Mouse (Mus musculus) thymus, adult 18-20 months (tissue): Measurements from ENCODE around the gene Pdcd4.
"Not testable (repeated sequence)": the region's sequence is repeated elsewhere in the genome, so short reads cannot be mapped to it uniquely, and the experiment has no call there.

Experiments
- DNase-seq, 2 experiments: peaks; one replicate each; pipeline ENCODE4 v3.0.0; 2022; ENCODE audit warnings: mixed read lengths in 2 of 2

Pdcd4 gene

DNA sequence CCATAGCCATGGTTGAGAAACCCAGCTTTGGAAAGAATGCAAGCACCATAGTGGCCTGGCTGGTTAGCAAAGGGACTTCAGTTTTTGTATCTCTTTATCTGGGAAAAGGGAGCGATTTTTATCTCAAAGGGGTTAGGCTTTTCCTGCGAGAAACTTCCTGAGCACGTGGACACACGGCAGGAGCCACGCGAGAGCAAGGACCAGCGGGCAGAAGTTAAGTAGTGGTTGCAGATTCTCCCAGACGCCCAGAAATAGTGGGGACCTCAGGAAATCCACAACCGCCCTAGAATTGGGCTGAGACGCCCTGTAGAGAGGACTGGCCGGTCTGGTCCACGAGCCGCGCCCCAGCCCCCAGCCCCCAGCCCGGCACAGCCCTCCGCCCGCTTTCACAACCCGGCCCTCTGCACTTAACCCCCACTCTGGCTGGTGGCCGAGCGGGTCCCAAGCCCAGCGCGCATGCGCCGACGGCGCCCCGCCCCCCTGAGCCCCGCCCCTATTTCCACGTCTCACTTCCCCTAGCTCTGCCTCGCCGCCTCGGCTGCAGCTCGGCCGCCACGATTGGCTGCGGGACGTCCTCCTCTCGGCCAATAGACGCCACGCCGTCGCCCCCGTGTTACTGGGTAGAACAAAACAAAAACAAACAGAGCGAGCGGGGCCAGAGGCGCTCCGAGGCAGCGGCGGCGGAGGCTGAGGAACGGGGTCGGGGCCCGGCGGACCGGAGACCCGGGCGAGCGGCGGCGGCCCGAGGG, 10.9 kb downstream of the Pdcd4 start:
- peak; percentile 97 for DNase-seq

DNA sequence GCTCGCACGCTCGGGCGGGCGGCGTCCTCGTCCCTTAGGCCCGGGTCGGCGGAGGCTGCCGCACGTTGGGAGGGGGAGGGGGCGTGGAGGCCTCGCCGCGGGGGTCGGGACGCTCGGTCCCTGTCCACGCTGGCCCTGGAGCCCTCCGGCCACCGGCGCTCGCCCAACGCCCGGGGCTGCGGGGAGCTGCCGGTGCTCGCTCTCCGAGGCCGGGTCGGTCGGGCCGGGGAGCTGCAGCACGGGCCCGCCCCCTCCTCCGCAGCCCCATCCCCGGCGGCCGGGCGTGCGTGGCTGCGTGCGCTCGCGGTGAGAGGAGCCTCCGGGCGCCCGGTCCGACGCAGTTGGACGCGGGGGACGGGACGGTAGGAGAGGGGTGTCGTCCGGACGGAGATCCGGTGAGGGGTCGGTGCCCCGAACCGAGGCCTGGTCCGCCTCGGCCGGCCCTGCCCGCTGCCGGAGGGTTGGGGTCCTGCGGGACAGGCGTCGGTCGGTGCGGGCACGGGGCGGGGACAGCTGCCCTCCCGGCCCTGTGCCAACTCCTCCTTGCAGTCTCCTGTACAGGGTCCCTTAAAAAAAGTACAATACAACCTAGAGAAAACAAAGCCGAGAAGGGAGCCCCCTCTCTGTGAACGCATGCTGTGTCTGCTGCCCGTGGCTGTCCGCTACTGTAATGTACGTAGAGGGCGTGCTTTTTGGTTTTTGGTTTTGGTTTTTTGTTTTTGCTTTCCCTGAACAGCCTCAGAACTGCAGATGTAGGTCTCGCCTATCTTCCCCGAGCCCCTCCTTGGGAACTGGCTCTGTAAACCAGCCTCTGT, 11.7 kb downstream of the Pdcd4 start:
- DNase-seq: peak; percentile 49 to 72

DNA sequence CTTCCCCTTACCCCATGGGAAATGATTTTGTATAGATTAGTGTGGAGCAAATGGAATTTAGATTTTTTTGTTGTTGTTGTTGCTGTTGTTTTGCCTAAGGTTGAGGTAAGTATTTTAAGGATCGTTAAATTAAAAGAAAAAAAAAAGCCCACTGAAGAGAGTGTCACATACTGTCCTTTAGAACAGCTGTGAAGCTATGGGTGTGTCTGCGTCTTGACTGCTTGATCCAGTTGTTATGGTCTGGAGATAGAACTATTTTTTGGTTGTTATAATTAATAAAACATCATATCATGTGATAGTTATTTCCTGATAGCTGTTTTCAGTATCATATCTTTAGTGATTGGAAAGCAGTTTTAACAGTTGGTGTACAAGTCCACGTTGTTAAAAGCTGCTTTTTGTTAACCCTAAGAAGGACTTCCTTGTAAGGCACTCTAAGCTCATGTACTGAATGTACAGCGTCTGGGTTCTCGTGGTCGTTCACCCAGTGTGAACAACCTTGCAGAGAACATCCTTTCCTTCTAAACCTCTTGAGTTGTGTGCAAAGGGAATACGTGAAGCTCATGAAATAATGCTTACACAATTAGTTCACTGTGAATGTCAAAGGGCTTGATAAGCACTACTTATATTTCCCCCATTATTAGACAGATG, 12.9 kb downstream of the Pdcd4 start:
- DNase-seq: no peak

GRCm38 (mm10) chr19:53906033-53906702, 14.1 kb downstream of the Pdcd4 start:
- DNase-seq: no peak

- not testable (repeated sequence) for DNase-seq
Observed at GRCm38 (mm10) chr19:53906703-53907070, 14.7 kb downstream of the Pdcd4 start.

DNA sequence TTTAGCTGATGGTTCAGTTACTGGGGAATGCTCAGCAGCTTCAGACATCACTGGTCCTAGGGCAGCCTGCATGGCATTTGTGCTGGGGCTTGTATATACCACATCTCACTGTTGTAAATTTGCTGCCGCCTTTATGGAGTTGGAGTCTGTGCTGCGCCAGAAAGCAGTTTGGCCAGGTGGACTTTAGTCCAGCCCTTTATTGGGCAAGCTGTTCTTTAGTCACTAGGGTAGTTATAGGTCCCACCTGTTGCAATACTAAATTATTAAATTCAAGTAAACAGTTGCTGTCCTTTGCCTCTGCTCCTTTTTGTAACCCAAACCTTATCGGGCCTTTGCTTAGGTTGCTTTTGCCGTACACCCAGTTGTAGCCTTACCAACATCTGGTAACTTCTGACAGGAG, 22.9 kb downstream of the Pdcd4 start:
- no peak for DNase-seq

- no peak for DNase-seq
Observed at GRCm38 (mm10) chr19:53919541-53919940, 27.5 kb downstream of the Pdcd4 start.

GRCm38 (mm10) chr19:53921996-53922395, 30.0 kb downstream of the Pdcd4 start:
- not testable (repeated sequence) for DNase-seq

GRCm38 (mm10) chr19:53925338-53925751, 33.3 kb downstream of the Pdcd4 start:
- DNase-seq: no peak

GRCm38 (mm10) chr19:53926705-53927104, 34.7 kb downstream of the Pdcd4 start:
- DNase-seq: no peak

DNA sequence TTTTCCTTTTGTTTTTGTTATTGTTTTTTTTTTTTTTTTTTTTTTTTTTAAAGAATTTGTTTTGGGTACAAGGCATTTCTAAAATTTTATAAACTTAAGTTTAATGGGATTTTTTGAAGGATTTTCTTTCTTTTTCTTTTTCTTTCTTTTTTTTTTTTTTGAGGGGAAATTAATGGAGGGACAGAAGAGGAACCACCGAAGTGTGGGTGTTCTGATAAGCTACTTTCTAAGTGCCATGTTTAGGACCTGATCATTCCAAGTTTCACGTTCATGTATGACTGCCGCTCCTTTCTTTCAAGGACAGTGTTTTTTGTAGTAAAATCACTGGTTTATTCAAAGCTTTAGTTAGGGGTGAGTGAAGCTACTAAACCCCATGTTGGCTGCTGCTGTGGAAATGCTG, 37.2 kb downstream of the Pdcd4 start:
- DNase-seq: no peak

DNA sequence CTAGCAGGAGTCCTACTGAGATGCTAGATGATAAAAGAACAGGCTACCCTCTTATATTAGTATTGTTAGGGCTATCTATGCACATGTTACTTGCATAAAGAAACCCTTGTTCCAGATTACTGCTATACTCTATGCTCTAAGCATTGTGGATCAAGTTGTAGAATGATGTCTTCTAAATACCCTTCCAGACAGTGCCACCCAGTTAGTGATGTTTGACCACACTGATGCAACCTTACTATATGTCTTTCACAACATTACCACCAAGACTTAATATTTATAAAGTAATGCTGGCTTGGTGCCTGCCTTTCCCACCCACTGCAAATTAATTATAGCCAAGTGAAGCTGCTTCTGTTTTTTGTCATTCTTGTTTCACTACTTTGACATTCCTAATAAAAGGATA, 41.0 kb downstream of the Pdcd4 start:
- DNase-seq: no peak

- no peak for DNase-seq
Observed at GRCm38 (mm10) chr19:53934046-53934445, 42.0 kb downstream of the Pdcd4 start.

DNA sequence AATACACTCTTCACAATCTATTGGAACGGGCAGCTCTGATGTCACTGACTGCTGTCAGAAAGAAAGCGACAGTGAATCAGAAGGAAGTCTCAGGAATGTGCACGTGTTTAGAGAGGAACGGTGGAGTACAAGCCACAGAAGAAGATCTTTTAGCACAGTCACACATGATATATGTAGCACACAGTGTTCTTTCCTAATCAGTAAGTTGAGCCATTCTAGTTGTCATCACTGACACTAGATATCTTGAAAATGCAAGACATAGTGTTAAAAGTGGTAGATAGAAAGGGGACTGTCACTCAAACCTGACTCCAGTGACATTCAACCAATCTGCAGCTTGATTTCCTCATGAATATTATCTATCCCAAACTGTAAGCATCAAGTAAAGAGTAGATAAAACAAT, 47.4 kb downstream of the Pdcd4 start:
- DNase-seq: no peak

GRCm38 (mm10) chr19:53941139-53941538, 49.1 kb downstream of the Pdcd4 start:
- no peak for DNase-seq

DNA sequence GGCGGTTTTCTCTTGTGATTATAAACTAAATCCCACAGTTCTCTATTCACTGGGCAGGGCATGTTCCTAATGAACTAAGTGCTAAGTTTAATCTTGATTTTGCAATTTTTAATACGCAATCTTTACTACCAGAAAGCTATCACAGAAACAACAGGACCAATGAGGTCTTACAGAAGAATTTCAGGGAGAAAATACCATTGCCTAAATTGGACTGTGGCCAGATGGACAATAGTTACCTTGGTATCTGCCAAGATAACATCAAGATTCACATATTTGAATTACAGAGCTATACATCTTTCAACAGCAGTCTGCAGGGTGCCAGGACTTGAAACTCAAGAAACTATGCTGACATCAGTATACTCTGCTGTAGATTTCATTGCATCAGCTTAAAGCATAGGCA, 50.3 kb downstream of the Pdcd4 start:
- no peak for DNase-seq

- peak; percentile 99 for DNase-seq
Observed at GRCm38 (mm10) chr19:53943802-53944785, 52.1 kb downstream of the Pdcd4 start, which contains the start of the genes Shoc2 and Bbip1. Gene Shoc2, plus strand, starts transcription at chr19:53944306. Gene Bbip1, minus strand, starts transcription at chr19:53944627.

GRCm38 (mm10) chr19:53944786-53945169, 52.7 kb downstream of the Pdcd4 start:
- DNase-seq: no peak

- peak; percentile 40 to 54 for DNase-seq
Observed at GRCm38 (mm10) chr19:53945171-53946042, 53.4 kb downstream of the Pdcd4 start.

DNA sequence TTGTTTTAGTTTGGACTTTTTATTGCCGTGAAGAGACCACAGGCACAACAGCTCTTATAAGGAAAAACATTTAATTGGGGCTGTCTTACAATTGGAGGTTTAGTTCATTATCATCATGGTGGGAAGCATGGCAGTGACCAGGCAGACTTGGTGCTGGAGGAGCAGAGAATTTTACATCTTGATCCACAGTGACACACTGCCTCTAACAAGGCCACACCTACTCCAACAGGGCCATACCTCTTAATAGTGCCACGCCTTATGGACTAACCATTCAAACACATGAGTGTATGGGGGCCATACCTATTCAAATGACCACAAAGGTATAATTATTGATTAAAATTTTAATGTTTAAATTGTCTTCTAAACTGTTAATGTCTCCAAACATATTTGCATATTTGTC, 65.5 kb downstream of the Pdcd4 start:
- no peak for DNase-seq

GRCm38 (mm10) chr19:53962511-53962910, 70.5 kb downstream of the Pdcd4 start:
- no peak for DNase-seq
